ENCODE assay signal across 31 mouse cellular contexts in the genomic region with DNA sequence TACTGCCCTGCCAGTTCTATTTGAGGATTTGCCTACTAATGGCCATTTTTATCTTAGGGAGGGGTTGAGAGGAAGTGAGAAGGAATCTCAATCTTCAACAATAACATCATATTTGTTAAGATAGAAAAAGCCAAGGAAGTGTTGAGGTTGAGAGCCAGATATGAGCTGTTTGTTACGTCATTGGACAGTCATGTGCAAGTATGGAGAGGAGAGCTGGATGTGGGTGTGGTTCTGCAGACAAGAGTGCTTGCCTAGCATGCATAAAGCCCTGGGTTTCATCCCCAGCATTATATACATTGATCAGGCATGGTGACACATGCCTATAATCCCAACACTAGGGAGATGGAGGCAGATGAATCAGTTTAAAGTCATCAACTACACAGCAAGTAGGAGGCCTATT. TPM values are rescaled to one million over a fixed set of nuclear protein-coding genes. Genes with fewer than 3 reads are reported as not detected.
"Had no signal": no experiment of that assay in that cellular context is flagged by ENCODE, and none has a peak within 500 bp of the region (broad histone marks: within the 10 kb centered on the region; RNA-seq: fewer than 3 reads in every experiment).

No protein-coding gene starts in this region.

- H3K4me1 ChIP-seq: heart, embryonic 15.5 days; hindbrain, embryonic 13.5 days; hindbrain, embryonic 15.5 days; limb, embryonic 10.5 days; limb, embryonic 12.5 days; liver, embryonic 13.5 days had no signal

- H3K27ac ChIP-seq: gastrocnemius, adult 2 months; heart, adult 2 months; heart, embryonic 13.5 days; heart, embryonic 15.5 days; hindbrain, embryonic 13.5 days; hindbrain, embryonic 15.5 days; hindbrain, postnatal 0 days; kidney, embryonic 15.5 days; kidney, postnatal 0 days; limb, embryonic 10.5 days; limb, embryonic 12.5 days; liver, embryonic 13.5 days had no signal

- DNase-seq: gastrocnemius, adult 2 months; gastrocnemius, postnatal 10 days; gastrocnemius, postnatal 25 days; heart, adult 11 months; heart, adult 2 months; heart, postnatal 14 days; heart, postnatal 36 days; kidney, adult 11 months; kidney, adult 2 months; kidney, adult 9 months; kidney, postnatal 14 days; kidney, postnatal 36 days; layer of hippocampus, adult 9-11 months; layer of hippocampus, postnatal 36 days; liver; liver, embryonic 13.5 days had no signal

- H3K4me3 ChIP-seq: gastrocnemius, adult 2 months; heart, adult 2 months; heart, embryonic 13.5 days; heart, embryonic 15.5 days; hindbrain, embryonic 13.5 days; hindbrain, embryonic 15.5 days; kidney, embryonic 15.5 days; limb, embryonic 10.5 days; limb, embryonic 12.5 days; liver, embryonic 13.5 days had no signal

RNA-seq across cellular contexts. Expression of gene Thy1, which starts 10.8 kb away (rescaled TPM):
- polyA plus RNA-seq: limb, embryonic 12.5 days had no signal

RNA-seq across cellular contexts. Expression of gene Mfrp, which starts 47.6 kb away (rescaled TPM):
- total RNA-seq: gastrocnemius, adult 2 months; gastrocnemius, postnatal 25 days; gastrocnemius, postnatal 4 days; heart, postnatal 14 days; heart, postnatal 36 days; hematopoietic stem cell, adult 5-6 weeks had no signal
- polyA plus RNA-seq: heart, embryonic 13.5 days; heart, embryonic 15.5 days; heart, postnatal 0 days; kidney, embryonic 15.5 days; large intestine, adult 2 months; liver, embryonic 13.5 days had no signal

RNA-seq across cellular contexts. Expression of gene C1qtnf5, which starts 53.1 kb away (rescaled TPM):
- total RNA-seq: hematopoietic stem cell, adult 5-6 weeks had no signal
- polyA plus RNA-seq: limb, embryonic 10.5 days had no signal

RNA-seq across cellular contexts. Expression of gene Gm49380, which starts 59.4 kb away (rescaled TPM):
- total RNA-seq: hematopoietic stem cell, adult 5-6 weeks; hindbrain, postnatal 0 days had no signal
- polyA plus RNA-seq: heart, adult 2 months; heart, embryonic 11.5 days; heart, embryonic 13.5 days; heart, postnatal 0 days; hindbrain, embryonic 15.5 days; hindbrain, postnatal 0 days; kidney, adult 2 months; kidney, postnatal 0 days; large intestine, adult 2 months; liver, embryonic 11.5 days; liver, embryonic 13.5 days had no signal
